Mouse (Mus musculus) right cerebral cortex, postnatal 10 days (tissue): ENCODE results near the gene Arl8b.

Experiments
- DNase-seq, 2 experiments: peaks; one replicate each; pipeline ENCODE4 v3.0.0; 2021; ENCODE audit warnings: low spot score in 2 of 2

Gene Arl8b

GRCm38 (mm10) chr6:108784056-108784455, 1.2 kb downstream of the Arl8b start:
- no peak for DNase-seq

DNA sequence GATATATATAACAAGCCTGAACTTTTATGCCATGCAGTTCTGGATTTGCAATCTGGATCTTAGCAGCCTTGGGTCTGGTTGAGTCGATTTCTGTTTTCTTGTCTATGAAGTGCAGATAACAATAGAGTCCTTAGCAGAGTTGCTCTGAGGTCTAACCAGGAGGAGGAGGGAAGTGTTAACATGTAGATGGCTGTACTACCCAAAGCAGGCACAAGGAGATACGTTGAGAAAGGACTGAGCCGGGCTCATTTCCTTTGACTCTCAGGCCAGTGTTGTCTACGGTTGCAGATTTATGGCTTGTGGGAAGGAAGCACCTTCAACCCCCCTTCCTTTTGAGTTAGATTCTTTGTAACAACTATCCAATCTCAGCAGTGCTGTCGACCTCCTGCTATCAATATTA, 1.9 kb downstream of the Arl8b start:
- no peak for DNase-seq

DNA sequence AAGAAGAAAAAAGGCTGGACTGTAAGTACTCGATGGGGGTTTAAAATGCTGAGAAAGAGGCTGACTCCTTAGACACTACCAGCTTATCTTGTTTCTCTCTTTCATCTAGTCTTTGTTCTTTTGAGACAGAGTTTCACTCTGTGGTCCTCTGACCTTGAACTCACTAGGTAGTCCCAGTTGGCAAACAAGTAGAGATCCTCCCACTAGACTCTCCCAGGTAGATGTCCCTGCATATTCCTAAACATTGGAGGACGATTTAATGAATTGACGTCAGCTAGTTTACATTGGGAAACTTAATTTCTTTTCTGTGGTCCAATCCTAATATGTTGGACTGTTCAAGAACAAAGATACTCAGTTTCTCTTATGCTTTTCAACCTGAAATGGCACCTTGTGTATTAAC, 2.7 kb downstream of the Arl8b start:
- no peak for DNase-seq

GRCm38 (mm10) chr6:108791498-108791897, 8.6 kb downstream of the Arl8b start:
- no peak for DNase-seq

GRCm38 (mm10) chr6:108795912-108796311, 13.0 kb downstream of the Arl8b start:
- DNase-seq, result no peak

GRCm38 (mm10) chr6:108796706-108797105, 13.8 kb downstream of the Arl8b start:
- DNase-seq, result no peak

- DNase-seq, result peak in 1 of 2 experiments; percentile 43
Observed at GRCm38 (mm10) chr6:108805194-108805593, 22.3 kb downstream of the Arl8b start.

- DNase-seq, result no peak
Observed at GRCm38 (mm10) chr6:108805871-108806270, 23.0 kb downstream of the Arl8b start.

DNA sequence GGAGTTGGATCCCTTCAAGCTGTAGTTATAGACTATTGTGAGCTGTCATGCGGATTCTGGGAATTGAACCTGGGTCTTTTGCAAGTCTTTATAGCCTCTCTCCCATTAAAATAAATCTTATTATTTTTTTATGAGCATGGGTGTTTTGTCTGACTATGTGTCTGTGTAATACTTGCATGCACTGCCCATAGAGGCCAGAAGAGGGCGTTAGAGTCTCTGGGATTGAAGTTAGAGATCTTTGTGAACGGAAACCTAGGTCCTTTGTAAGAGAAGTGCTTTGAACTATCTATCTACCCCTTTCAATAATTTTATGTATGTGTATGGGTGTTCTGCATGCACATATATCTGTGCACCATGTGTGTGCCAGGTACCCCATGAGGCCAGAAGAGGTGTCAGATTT, 24.5 kb downstream of the Arl8b start:
- no peak for DNase-seq

DNA sequence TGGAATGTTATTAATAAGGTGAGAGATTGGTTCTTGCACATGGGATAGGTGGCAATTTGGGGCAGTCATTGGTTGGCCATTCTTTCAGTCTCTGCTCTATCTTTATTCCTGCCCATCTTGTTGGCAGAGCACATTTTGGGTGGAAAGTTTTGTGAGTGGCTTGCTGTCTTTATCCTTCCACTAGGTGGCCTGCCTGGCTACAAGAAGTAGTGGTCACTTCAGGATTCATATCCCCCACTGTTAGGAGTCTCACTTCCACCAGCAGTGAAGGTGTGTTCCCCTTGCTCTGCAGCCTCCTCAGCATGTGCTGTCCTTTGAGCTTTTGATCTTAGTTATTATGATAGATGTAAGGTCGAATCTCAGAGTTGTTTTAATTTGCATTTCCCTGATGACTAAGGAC, 25.9 kb downstream of the Arl8b start:
- no peak for DNase-seq

DNA sequence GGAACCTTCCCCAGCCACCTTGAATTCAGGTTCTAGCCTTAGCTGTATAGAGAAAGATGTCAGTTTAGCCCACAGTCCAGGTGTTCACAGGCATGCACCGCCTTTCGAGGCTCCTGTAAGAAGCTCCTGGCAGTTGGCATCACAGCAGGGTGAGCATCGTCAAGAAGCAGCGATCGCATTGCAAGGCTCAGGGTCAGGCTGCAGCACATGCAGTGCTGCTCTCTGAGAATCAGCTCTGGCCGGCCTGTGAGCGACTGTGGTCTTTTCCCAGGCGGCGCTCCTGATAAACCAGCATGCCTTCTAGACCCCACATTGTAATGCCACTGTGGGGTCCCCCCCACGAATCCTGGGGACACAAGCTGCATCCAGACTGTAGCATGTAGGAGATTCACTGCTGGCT, 27.3 kb downstream of the Arl8b start:
- DNase-seq, result no peak

GRCm38 (mm10) chr6:108812134-108812533, 29.2 kb downstream of the Arl8b start:
- DNase-seq, result no peak

- DNase-seq, result no peak
Observed at GRCm38 (mm10) chr6:108817510-108817909, 34.6 kb downstream of the Arl8b start.

- no peak for DNase-seq
Observed at GRCm38 (mm10) chr6:108824816-108825545, 42.1 kb downstream of the Arl8b start.

GRCm38 (mm10) chr6:108826070-108826469, 43.2 kb downstream of the Arl8b start:
- DNase-seq, result no peak

DNA sequence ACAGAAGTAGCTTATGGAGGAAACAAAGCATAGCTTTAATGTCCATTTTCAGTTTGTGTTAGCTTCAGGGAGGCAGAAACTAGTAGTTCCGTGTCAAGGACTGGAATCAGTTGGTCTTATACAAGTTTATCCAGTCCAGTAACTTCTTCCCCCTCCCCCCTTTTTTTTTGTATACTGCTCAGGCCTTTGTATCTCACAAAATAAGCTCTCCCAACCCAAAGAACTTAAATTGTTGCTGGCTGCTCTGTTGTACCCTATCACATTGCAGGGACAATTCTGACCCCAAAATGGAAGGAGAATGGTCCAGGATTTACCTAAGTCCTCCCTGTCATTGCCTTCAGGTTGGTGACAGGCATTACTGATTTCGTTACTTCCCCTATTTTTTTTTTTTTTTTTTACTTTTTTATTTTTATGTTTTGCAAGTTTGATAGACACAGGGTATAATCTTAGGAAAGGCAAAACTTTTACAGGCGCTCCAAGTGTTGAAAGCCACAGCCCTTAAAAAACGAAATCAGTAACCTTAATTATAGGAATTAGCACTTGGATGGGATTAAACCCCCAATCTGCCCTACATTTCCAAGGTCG, 44.5 kb downstream of the Arl8b start:
- no peak for DNase-seq

DNA sequence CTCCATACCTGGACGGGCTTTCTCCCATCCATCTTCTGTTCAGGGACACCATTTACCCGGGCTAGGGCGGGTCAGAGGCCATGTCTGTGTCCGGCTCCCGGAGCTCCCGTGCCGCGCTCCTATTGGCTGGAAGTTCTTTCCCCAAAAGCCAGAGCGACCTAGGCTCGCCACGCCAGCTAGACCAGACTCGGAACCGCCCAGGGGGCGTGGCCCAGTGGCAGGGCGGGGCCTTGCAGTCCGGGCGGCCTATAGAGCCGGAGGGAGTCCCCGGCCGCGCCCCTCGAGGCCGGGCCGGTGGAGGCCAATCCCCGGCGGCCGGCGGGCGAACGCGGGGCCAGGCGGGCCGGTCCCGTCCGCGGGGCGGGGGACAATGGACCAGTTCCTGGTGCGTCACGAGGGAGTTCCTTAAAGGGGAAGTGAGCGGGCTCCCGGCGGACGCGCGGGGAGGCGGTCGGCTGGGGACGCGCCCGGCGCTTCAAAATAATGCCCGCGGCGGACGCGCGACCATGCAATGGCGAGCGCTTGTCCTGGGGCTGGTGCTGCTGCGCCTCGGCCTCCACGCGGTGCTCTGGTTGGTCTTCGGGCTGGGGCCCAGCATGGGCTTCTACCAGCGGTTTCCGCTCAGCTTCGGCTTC, 45.5 kb downstream of the Arl8b start, which contains the start of gene Edem1:
Edem1 (plus strand) TSS at position 408 of the 635 bp plus-strand sequence.
- DNase-seq, result peak; percentile 96

- DNase-seq, result peak; percentile 50 to 61
Observed at GRCm38 (mm10) chr6:108828872-108829271, 46.0 kb downstream of the Arl8b start.

GRCm38 (mm10) chr6:108829386-108830370, 46.8 kb downstream of the Arl8b start:
- no peak for DNase-seq

- no peak for DNase-seq
Observed at GRCm38 (mm10) chr6:108832170-108832569, 49.3 kb downstream of the Arl8b start.

- DNase-seq, result no peak
Observed at GRCm38 (mm10) chr6:108832989-108833388, 50.1 kb downstream of the Arl8b start.
